Mouse (Mus musculus) heart, embryonic 16.5 days (tissue): ENCODE results near the gene Nfib. TPM values are rescaled to one million over a fixed set of nuclear protein-coding genes. Genes with fewer than 3 reads are reported as not detected.

Source experiments
- ATAC-seq: fragments of 200-750 bp; cut with Nextera tagmentation; replicated peaks from 2 replicates; pipeline ENCODE4 v1.8.0; 2017; ENCODE audit warnings: moderate number of reproducible peaks; ENCODE audit not compliant: insufficient read depth, low FRiP score; ENCODE audit errors: extremely low read depth
- H3K27ac ChIP-seq: fragments of 300-500 bp; sonication (generic); 2 replicates; pipeline ENCODE4 v1.5.1; 2014; ENCODE audit warnings: mild to moderate bottlenecking, low read length, control low read depth, moderate library complexity
- H3K27me3 ChIP-seq: fragments of 300-500 bp; sonication (generic); 2 replicates; pipeline ENCODE4 v1.6.1; 2014; ENCODE audit warnings: low read length, mixed read lengths; ENCODE audit not compliant: control insufficient read depth, insufficient read depth
- H3K36me3 ChIP-seq: fragments of 300-500 bp; sonication (generic); 2 replicates; pipeline ENCODE4 v1.6.1; 2014; ENCODE audit not compliant: control insufficient read depth, insufficient read depth
- H3K4me1 ChIP-seq: fragments of 300-500 bp; sonication (generic); 2 replicates; pipeline ENCODE4 v1.6.1; 2014; ENCODE audit warnings: low read length, mixed read lengths; ENCODE audit not compliant: control insufficient read depth, insufficient read depth
- H3K4me2 ChIP-seq: fragments of 300-500 bp; sonication (generic); 2 replicates; pipeline ENCODE4 v1.6.1; 2014; ENCODE audit warnings: low read depth, mild to moderate bottlenecking, control low read depth, low read length
- H3K4me3 ChIP-seq: fragments of 300-500 bp; sonication (generic); 2 replicates; pipeline ENCODE4 v1.5.1; 2014; ENCODE audit warnings: mild to moderate bottlenecking, control low read depth, low read length
- H3K9ac ChIP-seq: fragments of 300-500 bp; sonication (generic); 2 replicates; pipeline ENCODE4 v1.6.1; 2014; ENCODE audit warnings: low read length, control low read depth
- H3K9me3 ChIP-seq: fragments of 300-500 bp; sonication (generic); replicated peaks from 2 replicates; pipeline ENCODE4 v1.6.1; 2016; ENCODE audit warnings: low read length; ENCODE audit not compliant: control insufficient read depth
- WGBS: fragments of 180-500 bp; shearing (Covaris S2); extraction: QIAGEN DNeasy Blood & Tissue Kit; methylation state at CpG from one replicate; pipeline ENCODE4 v1.1.7; 2014; 5-methylcytosine and 5-hydroxymethylcytosine counted together
- polyA plus RNA-seq: library from polyadenylated mRNA; unstranded; fragments of >200 nt; fragmentation: Nextera tagmentation; extraction: Ambion mirVana; gene quantifications from 2 replicates; pipeline ENCODE4 v1.2.1, GENCODE M21; 2015

The Nfib gene
- polyA plus RNA-seq, 1 experiment from 2014 or later: 56.7 TPM

- 63% methylated on average over 4 of the region's 4 CpGs for WGBS
- H3K36me3 ChIP-seq: no peaks in the 10 kb centered on the region
- no peak overlapping the region; the same call in 1 of the 2 replicates for H3K27ac ChIP-seq
- H3K4me1 ChIP-seq: peaks cover 3% of the 10 kb centered on the region; the same call in 1 of the 2 replicates
- H3K4me3 ChIP-seq: no peak overlapping the region
- H3K27me3 ChIP-seq: no peaks in the 10 kb centered on the region
- ATAC-seq: no peak
- no peak overlapping the region for H3K4me2 ChIP-seq
- no peaks in the 10 kb centered on the region for H3K9me3 ChIP-seq
- H3K9ac ChIP-seq: no peak overlapping the region
Observed at GRCm38 (mm10) chr4:82609676-82610075, 95.9 kb downstream of the Nfib start.

- no peaks in the 10 kb centered on the region for H3K36me3 ChIP-seq
- H3K4me1 ChIP-seq: peaks cover 6% of the 10 kb centered on the region
- H3K9ac ChIP-seq: no peak overlapping the region
- no peak overlapping the region for H3K4me2 ChIP-seq
- no peak overlapping the region; the same call in 1 of the 2 replicates for H3K27ac ChIP-seq
- no peak overlapping the region for H3K4me3 ChIP-seq
- WGBS: 68% methylated on average over 9 of the region's 9 CpGs
- H3K27me3 ChIP-seq: no peaks in the 10 kb centered on the region
- H3K9me3 ChIP-seq: no peaks in the 10 kb centered on the region
- ATAC-seq: no peak
Observed at GRCm38 (mm10) chr4:82608768-82609610, 96.6 kb downstream of the Nfib start.

- Histone ChIP-seq H3K4me1 (peaks cover 6% of the 10 kb centered on the region), H3K4me2 (no peak overlapping the region), H3K27ac (no peak overlapping the region), H3K9me3 (no peaks in the 10 kb centered on the region), H3K36me3 (no peaks in the 10 kb centered on the region), H3K4me3 (no peak overlapping the region), H3K27me3 (no peaks in the 10 kb centered on the region), H3K9ac (no peak overlapping the region)
- WGBS: 89% methylated on average over 4 of the region's 4 CpGs
- no peak for ATAC-seq
Observed at GRCm38 (mm10) chr4:82607266-82607665, 98.3 kb downstream of the Nfib start.

- H3K27ac ChIP-seq: no peak overlapping the region
- H3K4me1 ChIP-seq: peaks cover 6% of the 10 kb centered on the region
- no peak for ATAC-seq
- H3K9ac ChIP-seq: no peak overlapping the region
- H3K27me3 ChIP-seq: no peaks in the 10 kb centered on the region
- H3K9me3 ChIP-seq: peaks cover 4% of the 10 kb centered on the region
- no peaks in the 10 kb centered on the region for H3K36me3 ChIP-seq
- 78% methylated on average over 9 of the region's 9 CpGs for WGBS
- H3K4me3 ChIP-seq: no peak overlapping the region
- H3K4me2 ChIP-seq: no peak overlapping the region
Observed at GRCm38 (mm10) chr4:82606351-82606750, 99.2 kb downstream of the Nfib start.

GRCm38 (mm10) chr4:82605034-82605784 lies 100.3 kb downstream of the Nfib start:
- 76% methylated on average over 14 of the region's 14 CpGs for WGBS
- no peak for ATAC-seq
- Histone ChIP-seq H3K4me2 (no peak overlapping the region), H3K4me3 (no peak overlapping the region), H3K36me3 (no peaks in the 10 kb centered on the region), H3K27me3 (no peaks in the 10 kb centered on the region), H3K9me3 (peaks cover 7% of the 10 kb centered on the region), H3K9ac (no peak overlapping the region), H3K27ac (no peak overlapping the region), H3K4me1 (peaks cover 6% of the 10 kb centered on the region)

GRCm38 (mm10) chr4:82604501-82604900 lies 101.0 kb downstream of the Nfib start:
- peak overlapping the region; percentile 21; the same call in 1 of the 2 replicates for H3K27ac ChIP-seq
- 56% methylated on average over 4 of the region's 4 CpGs for WGBS
- H3K9me3 ChIP-seq: peaks cover 7% of the 10 kb centered on the region
- peaks cover 4% of the 10 kb centered on the region; the same call in 1 of the 2 replicates for H3K4me1 ChIP-seq
- no peak for ATAC-seq
- no peaks in the 10 kb centered on the region for H3K36me3 ChIP-seq
- H3K9ac ChIP-seq: no peak overlapping the region
- H3K4me2 ChIP-seq: no peak overlapping the region
- no peak overlapping the region for H3K4me3 ChIP-seq
- no peaks in the 10 kb centered on the region for H3K27me3 ChIP-seq

GRCm38 (mm10) chr4:82600636-82601035 lies 104.9 kb downstream of the Nfib start:
- H3K36me3 ChIP-seq: no peaks in the 10 kb centered on the region
- no peak overlapping the region for H3K9ac ChIP-seq
- no peak overlapping the region for H3K4me3 ChIP-seq
- no peak overlapping the region for H3K4me2 ChIP-seq
- H3K9me3 ChIP-seq: peaks cover 7% of the 10 kb centered on the region
- H3K4me1 ChIP-seq: peaks cover 14% of the 10 kb centered on the region
- no peak overlapping the region for H3K27ac ChIP-seq
- ATAC-seq: no peak
- H3K27me3 ChIP-seq: no peaks in the 10 kb centered on the region
- WGBS: 92% methylated on average over 1 of the region's 1 CpGs

- peak overlapping the region; percentile 17; the same call in 1 of the 2 replicates for H3K4me2 ChIP-seq
- no peaks in the 10 kb centered on the region for H3K36me3 ChIP-seq
- no peak overlapping the region for H3K9ac ChIP-seq
- WGBS: 20% methylated on average over 4 of the region's 4 CpGs
- H3K27ac ChIP-seq: no peak overlapping the region
- no peaks in the 10 kb centered on the region for H3K27me3 ChIP-seq
- peak; percentile 45; the same call in 1 of the 2 replicates for ATAC-seq
- peaks cover 7% of the 10 kb centered on the region for H3K9me3 ChIP-seq
- H3K4me3 ChIP-seq: no peak overlapping the region
- peaks cover 17% of the 10 kb centered on the region for H3K4me1 ChIP-seq
Observed at GRCm38 (mm10) chr4:82598436-82598835, 107.1 kb downstream of the Nfib start.
